Mouse (Mus musculus) liver, embryonic 16.5 days (tissue): ENCODE results near the gene Shroom3. TPM values are rescaled to one million over a fixed set of nuclear protein-coding genes. Genes with fewer than 3 reads are reported as not detected.
A peak's percentile ranks its signal among the peaks of the same experiment; 100 is the strongest.

Source experiments
- ATAC-seq: fragments of 200-750 bp; cut with Nextera tagmentation; 2 replicates; pipeline ENCODE4 v1.8.0; 2017; ENCODE audit warnings: low read depth, mild to moderate bottlenecking, moderate number of reproducible peaks, moderate library complexity
- H3K27ac ChIP-seq: fragments of 300-500 bp; sonication (generic); 2 replicates; pipeline ENCODE4 v1.5.1; 2014; ENCODE audit warnings: mild to moderate bottlenecking, low read length
- H3K27me3 ChIP-seq: fragments of 300-500 bp; sonication (generic); 2 replicates; pipeline ENCODE4 v1.6.1; 2014; ENCODE audit warnings: low read depth, low read length, mixed read lengths; ENCODE audit not compliant: control insufficient read depth, insufficient read depth
- H3K36me3 ChIP-seq: fragments of 300-500 bp; sonication (generic); 2 replicates; pipeline ENCODE4 v1.6.1; 2014; ENCODE audit warnings: mild to moderate bottlenecking; ENCODE audit not compliant: control insufficient read depth, insufficient read depth
- H3K4me1 ChIP-seq: fragments of 300-500 bp; sonication (generic); 2 replicates; pipeline ENCODE4 v1.6.1; 2014; ENCODE audit warnings: low read depth, low read length, mixed read lengths; ENCODE audit not compliant: control insufficient read depth
- H3K4me2 ChIP-seq: fragments of 300-500 bp; sonication (generic); 2 replicates; pipeline ENCODE4 v1.6.1; 2014; ENCODE audit warnings: low read depth, low read length, mixed read lengths
- H3K4me3 ChIP-seq: fragments of 300-500 bp; sonication (generic); 2 replicates; pipeline ENCODE4 v1.5.1; 2014; ENCODE audit warnings: low read depth, mild to moderate bottlenecking, low read length
- H3K9ac ChIP-seq: fragments of 300-500 bp; sonication (generic); 2 replicates; pipeline ENCODE4 v1.6.1; 2014; ENCODE audit warnings: low read depth, low read length
- H3K9me3 ChIP-seq: fragments of 300-500 bp; sonication (generic); replicated peaks from 2 replicates; pipeline ENCODE4 v1.6.1; 2016; ENCODE audit warnings: low read length; ENCODE audit not compliant: control insufficient read depth
- WGBS: fragments of 180-500 bp; shearing (Covaris S2); extraction: QIAGEN DNeasy Blood & Tissue Kit; methylation state at CpG from one replicate; pipeline ENCODE4 v1.1.7; 2014; ENCODE audit not compliant: insufficient replicate concordance; 5-methylcytosine and 5-hydroxymethylcytosine counted together
- polyA plus RNA-seq: library from polyadenylated mRNA; unstranded; fragments of >200 nt; fragmentation: Nextera tagmentation; extraction: Ambion mirVana; gene quantifications from 2 replicates; pipeline ENCODE4 v1.2.1, GENCODE M21; 2015

The Shroom3 gene
- polyA plus RNA-seq, 1 experiment from 2014 or later, result 0.31 TPM

GRCm38 (mm10) chr5:92893284-92893683, 210.0 kb downstream of the Shroom3 start:
- H3K9ac ChIP-seq, result no peak overlapping the region
- no peak overlapping the region for H3K27ac ChIP-seq
- H3K4me1 ChIP-seq, result no peaks in the 10 kb centered on the region
- ATAC-seq, result no peak
- 41% methylated on average over 4 of the region's 4 CpGs for WGBS
- H3K27me3 ChIP-seq, result peaks cover 9% of the 10 kb centered on the region
- no peaks in the 10 kb centered on the region for H3K36me3 ChIP-seq
- H3K4me3 ChIP-seq, result no peak overlapping the region
- no peak overlapping the region for H3K4me2 ChIP-seq
- no peaks in the 10 kb centered on the region for H3K9me3 ChIP-seq

DNA sequence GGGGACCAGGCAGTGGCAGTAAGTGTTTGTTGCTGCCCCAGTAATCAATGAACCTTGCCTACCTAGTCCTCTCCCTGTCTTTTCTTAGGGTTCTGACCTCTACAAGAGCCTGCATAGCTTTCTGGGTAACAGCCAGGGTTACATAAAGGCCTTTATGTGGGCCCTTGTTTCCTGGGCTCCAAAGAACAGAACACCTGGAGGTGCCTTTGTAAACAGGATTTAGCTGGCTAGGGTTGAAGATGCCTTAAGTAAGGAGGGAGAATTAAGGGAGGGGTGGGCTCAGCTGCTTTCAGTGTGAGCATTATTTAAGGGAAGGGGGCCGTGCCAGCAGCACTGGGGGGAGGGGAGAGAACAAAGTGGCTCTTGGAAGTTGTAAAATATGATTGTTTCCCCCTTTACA, 210.5 kb downstream of the Shroom3 start:
- Histone ChIP-seq H3K4me2 (no peak overlapping the region), H3K36me3 (no peaks in the 10 kb centered on the region), H3K4me1 (no peaks in the 10 kb centered on the region), H3K9me3 (no peaks in the 10 kb centered on the region), H3K27ac (no peak overlapping the region), H3K27me3 (peaks cover 13% of the 10 kb centered on the region), H3K9ac (no peak overlapping the region), H3K4me3 (no peak overlapping the region)
- no peak for ATAC-seq
- 10% methylated on average over 1 of the region's 1 CpGs for WGBS

GRCm38 (mm10) chr5:92895877-92896276, 212.6 kb downstream of the Shroom3 start:
- ATAC-seq, result no peak
- no peak overlapping the region for H3K9ac ChIP-seq
- H3K27me3 ChIP-seq, result peaks cover 14% of the 10 kb centered on the region
- 72% methylated on average over 8 of the region's 8 CpGs for WGBS
- H3K9me3 ChIP-seq, result no peaks in the 10 kb centered on the region
- H3K36me3 ChIP-seq, result no peaks in the 10 kb centered on the region
- H3K4me2 ChIP-seq, result no peak overlapping the region
- no peaks in the 10 kb centered on the region; the same call in 1 of the 2 replicates for H3K4me1 ChIP-seq
- H3K27ac ChIP-seq, result no peak overlapping the region
- H3K4me3 ChIP-seq, result no peak overlapping the region

GRCm38 (mm10) chr5:92896725-92897280, 213.6 kb downstream of the Shroom3 start:
- H3K4me1 ChIP-seq, result no peaks in the 10 kb centered on the region; the same call in 1 of the 2 replicates
- H3K27ac ChIP-seq, result no peak overlapping the region
- H3K36me3 ChIP-seq, result no peaks in the 10 kb centered on the region
- peaks cover 14% of the 10 kb centered on the region for H3K27me3 ChIP-seq
- WGBS, result 40% methylated on average over 1 of the region's 1 CpGs
- H3K4me3 ChIP-seq, result no peak overlapping the region
- H3K9me3 ChIP-seq, result no peaks in the 10 kb centered on the region
- no peak overlapping the region for H3K4me2 ChIP-seq
- H3K9ac ChIP-seq, result no peak overlapping the region
- no peak for ATAC-seq

DNA sequence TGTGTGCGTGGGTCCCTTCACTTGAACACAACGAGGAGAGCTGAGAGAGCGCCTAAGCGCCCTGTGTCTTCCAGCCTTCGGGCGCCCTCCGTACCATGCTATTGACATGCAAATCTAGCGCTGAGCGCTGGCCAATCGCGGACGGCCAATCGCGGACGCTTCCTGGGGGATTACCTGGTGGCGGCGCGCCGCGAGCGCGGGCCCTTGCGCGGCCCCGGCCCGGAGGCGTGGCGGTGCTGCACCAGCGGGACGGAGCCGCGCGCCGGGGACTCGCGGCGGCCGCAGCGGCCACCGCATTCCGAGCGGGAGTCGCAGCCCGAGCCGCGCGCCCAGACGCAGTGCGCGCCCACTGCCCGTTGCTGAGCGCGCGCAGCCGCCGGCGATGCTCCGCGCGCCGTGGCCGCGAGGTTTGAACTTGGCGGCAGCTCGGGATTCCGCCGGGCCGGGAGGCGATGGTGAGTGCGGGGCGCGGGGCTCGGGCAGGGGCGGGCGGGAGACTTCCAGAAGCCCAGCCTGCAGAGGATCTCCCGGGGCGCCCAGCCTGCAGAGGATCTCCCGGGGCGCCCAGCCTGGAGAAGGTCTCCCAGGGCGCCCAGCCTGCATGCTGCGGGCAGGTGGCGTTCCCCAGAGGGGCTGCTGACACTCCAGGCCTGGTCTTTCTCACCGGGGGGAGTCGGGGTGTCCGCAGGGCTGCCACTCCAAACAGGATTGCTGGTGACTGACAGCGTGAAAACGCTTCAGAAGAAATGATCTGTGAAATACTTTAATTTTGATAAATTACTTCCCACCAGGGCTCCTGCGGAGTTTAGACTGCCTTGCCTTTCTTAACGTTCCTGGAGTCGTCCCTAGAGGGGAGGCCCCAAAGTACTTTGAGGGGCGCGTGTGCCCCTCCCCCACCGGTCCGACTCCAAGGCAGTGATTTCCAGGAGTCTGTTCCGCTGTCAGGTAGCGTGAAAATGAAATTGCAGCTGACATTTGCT, 214.8 kb downstream of the Shroom3 start:
- peak; percentile 91 for ATAC-seq
- Histone ChIP-seq H3K4me1 (no peaks in the 10 kb centered on the region; the same call in 1 of the 2 replicates), H3K4me3 (peak overlapping the region; percentile 58), H3K9me3 (no peaks in the 10 kb centered on the region), H3K27me3 (peaks cover 14% of the 10 kb centered on the region), H3K4me2 (peak overlapping the region; percentile 63), H3K36me3 (no peaks in the 10 kb centered on the region), H3K9ac (peak overlapping the region; percentile 47), H3K27ac (no peak overlapping the region)
- under 1% methylated on average over 96 of the region's 96 CpGs for WGBS

DNA sequence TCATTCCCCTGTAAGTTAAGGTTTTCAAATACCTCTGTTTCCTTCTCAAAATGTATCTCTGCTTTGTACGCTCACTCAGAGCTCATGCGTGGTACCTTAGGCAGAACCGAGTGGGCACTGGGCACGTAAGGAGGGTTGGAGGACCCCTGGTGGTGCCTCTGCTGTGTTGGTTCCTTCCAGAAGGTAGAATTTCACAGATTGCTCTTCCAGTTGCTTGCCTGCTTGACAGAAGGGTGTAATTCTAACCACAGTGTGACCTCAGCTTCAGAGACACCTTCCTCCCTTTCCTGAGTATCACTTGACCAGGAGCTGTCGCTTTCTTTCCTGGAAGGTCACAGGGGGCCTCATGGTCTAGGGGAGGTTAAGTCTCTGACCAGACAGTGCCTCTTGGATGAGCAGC, 217.2 kb downstream of the Shroom3 start:
- no peak overlapping the region for H3K4me2 ChIP-seq
- no peaks in the 10 kb centered on the region for H3K9me3 ChIP-seq
- H3K36me3 ChIP-seq, result no peaks in the 10 kb centered on the region
- H3K4me1 ChIP-seq, result no peaks in the 10 kb centered on the region; the same call in 1 of the 2 replicates
- ATAC-seq, result no peak
- no peak overlapping the region for H3K9ac ChIP-seq
- peaks cover 14% of the 10 kb centered on the region for H3K27me3 ChIP-seq
- 31% methylated on average over 5 of the region's 5 CpGs for WGBS
- H3K27ac ChIP-seq, result peak overlapping the region; percentile 14; the same call in 1 of the 2 replicates
- no peak overlapping the region for H3K4me3 ChIP-seq

DNA sequence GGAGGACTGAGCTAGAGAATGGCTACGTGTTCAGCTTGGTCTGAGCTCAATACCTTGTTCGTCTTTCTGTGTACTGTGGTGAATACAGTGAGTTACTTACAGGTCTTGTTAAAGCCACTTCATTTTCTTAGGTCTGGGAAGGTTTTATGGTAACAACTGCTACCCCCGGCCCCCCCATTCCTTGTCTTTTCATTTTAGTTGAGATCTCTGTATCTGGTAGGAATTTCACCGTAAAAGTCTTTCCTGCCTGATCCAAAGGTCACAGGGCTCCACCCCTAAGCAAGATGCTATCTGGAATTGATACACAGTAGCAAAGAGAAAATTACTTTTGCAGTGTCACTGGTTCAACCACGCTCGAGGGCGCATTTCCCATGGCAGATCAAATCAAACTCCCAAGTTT, 218.6 kb downstream of the Shroom3 start:
- 39% methylated on average over 7 of the region's 7 CpGs for WGBS
- peaks cover 14% of the 10 kb centered on the region for H3K27me3 ChIP-seq
- no peak overlapping the region for H3K9ac ChIP-seq
- no peak overlapping the region for H3K4me3 ChIP-seq
- no peak for ATAC-seq
- no peaks in the 10 kb centered on the region for H3K36me3 ChIP-seq
- H3K4me2 ChIP-seq, result no peak overlapping the region
- H3K27ac ChIP-seq, result no peak overlapping the region
- no peaks in the 10 kb centered on the region for H3K9me3 ChIP-seq
- no peaks in the 10 kb centered on the region; the same call in 1 of the 2 replicates for H3K4me1 ChIP-seq

DNA sequence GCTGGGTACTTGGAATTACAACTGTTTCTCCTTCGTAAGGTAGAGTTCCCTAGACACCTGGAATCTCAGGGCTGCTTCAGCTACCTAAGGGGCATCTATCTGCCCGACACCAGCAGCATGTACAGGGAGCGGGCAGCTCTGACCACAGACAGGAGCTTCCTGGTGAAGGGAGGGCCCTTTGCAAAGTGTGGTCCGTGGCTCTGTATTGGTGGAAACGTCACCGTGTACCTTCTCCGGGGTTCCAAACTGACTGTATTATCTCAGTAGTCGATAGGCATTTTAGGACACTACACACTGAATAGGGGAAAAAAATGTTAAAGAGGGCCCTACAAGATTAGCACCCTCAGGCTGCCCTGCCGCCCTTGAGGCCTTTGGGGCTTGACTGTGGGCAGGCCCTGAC, 221.9 kb downstream of the Shroom3 start:
- Histone ChIP-seq H3K27me3 (no peaks in the 10 kb centered on the region; the same call in 1 of the 2 replicates), H3K36me3 (no peaks in the 10 kb centered on the region), H3K4me2 (no peak overlapping the region), H3K4me3 (no peak overlapping the region), H3K4me1 (no peaks in the 10 kb centered on the region), H3K9ac (no peak overlapping the region), H3K27ac (no peak overlapping the region), H3K9me3 (no peaks in the 10 kb centered on the region)
- 56% methylated on average over 9 of the region's 9 CpGs for WGBS
- no peak for ATAC-seq

- Histone ChIP-seq H3K4me2 (no peak overlapping the region), H3K4me1 (no peaks in the 10 kb centered on the region), H3K9ac (no peak overlapping the region), H3K27me3 (no peaks in the 10 kb centered on the region), H3K36me3 (no peaks in the 10 kb centered on the region), H3K27ac (no peak overlapping the region), H3K9me3 (no peaks in the 10 kb centered on the region), H3K4me3 (no peak overlapping the region)
- WGBS, result 45% methylated on average over 8 of the region's 8 CpGs
- no peak for ATAC-seq
Measured at GRCm38 (mm10) chr5:92905594-92906008, 222.4 kb downstream of the Shroom3 start.
